Mouse (Mus musculus) stomach, embryonic 14.5 days (tissue): Measurements from ENCODE around the gene Tsen34. TPM values are rescaled to one million over a fixed set of nuclear protein-coding genes. Genes with fewer than 3 reads are reported as not detected.
"Not testable (repeated sequence)": the region's sequence is repeated elsewhere in the genome, so short reads cannot be mapped to it uniquely, and the experiment has no call there.

Experiments
- ATAC-seq: fragments of 200-750 bp; cut with Nextera tagmentation; 2 replicates; pipeline ENCODE4 v1.8.0; 2017; ENCODE audit warnings: low read depth, moderate TSS enrichment; ENCODE audit not compliant: insufficient number of reproducible peaks, insufficient read depth, low FRiP score
- H3K27ac ChIP-seq: fragments of 300-500 bp; sonication (generic); 2 replicates; pipeline ENCODE4 v1.5.1; 2014; ENCODE audit warnings: mild to moderate bottlenecking, low read length, moderate library complexity, mixed read lengths
- H3K27me3 ChIP-seq: fragments of 300-500 bp; sonication (generic); 2 replicates; pipeline ENCODE4 v1.6.1; 2014; ENCODE audit warnings: low read length, control low read depth, mixed read lengths; ENCODE audit not compliant: control insufficient read depth, insufficient read depth
- H3K36me3 ChIP-seq: fragments of 300-500 bp; sonication (generic); 2 replicates; pipeline ENCODE4 v1.6.1; 2014; ENCODE audit warnings: mild to moderate bottlenecking, control low read depth, low read length, moderate library complexity, mixed read lengths; ENCODE audit not compliant: control insufficient read depth, insufficient read depth
- H3K4me1 ChIP-seq: fragments of 300-500 bp; sonication (generic); 2 replicates; pipeline ENCODE4 v1.6.1; 2014; ENCODE audit warnings: low read length, control low read depth, mixed read lengths; ENCODE audit not compliant: control insufficient read depth, insufficient read depth
- H3K4me2 ChIP-seq: fragments of 300-500 bp; sonication (generic); replicated peaks from 2 replicates; pipeline ENCODE4 v1.6.1; 2014; ENCODE audit warnings: low read depth, low read length, control low read depth
- H3K4me3 ChIP-seq: fragments of 300-500 bp; sonication (generic); 2 replicates; pipeline ENCODE4 v1.5.1; 2014; ENCODE audit warnings: low read depth, low read length, control low read depth
- H3K9ac ChIP-seq: fragments of 300-500 bp; sonication (generic); replicated peaks from 2 replicates; pipeline ENCODE4 v1.6.1; 2014; ENCODE audit warnings: low read depth, mild to moderate bottlenecking, control low read depth, low read length, moderate library complexity, mixed read lengths
- H3K9me3 ChIP-seq: fragments of 300-500 bp; sonication (generic); 2 replicates; pipeline ENCODE4 v1.6.1; 2016; ENCODE audit warnings: low read depth, low read length, control low read depth; ENCODE audit not compliant: control insufficient read depth
- WGBS: fragments of 180-500 bp; shearing (Covaris S2); extraction: QIAGEN DNeasy Blood & Tissue Kit; methylation state at CpG from one replicate; pipeline ENCODE4 v1.1.7; 2014; 5-methylcytosine and 5-hydroxymethylcytosine counted together
- microRNA-seq: library from miRNA; unstranded; fragments of <30 nt; microRNA quantifications from one replicate; pipeline ENCODE4, GENCODE M21; 2016
- polyA plus RNA-seq: library from polyadenylated mRNA; unstranded; fragments of >200 nt; fragmentation: Nextera tagmentation; extraction: Ambion mirVana; gene quantifications from 2 replicates; pipeline ENCODE4 v1.2.1, GENCODE M21; 2014

The Tsen34 gene
- polyA plus RNA-seq, 1 experiment from 2014 or later = 240 TPM

GRCm38 (mm10) chr7:3725459-3725858 is 32.8 kb downstream of the Tsen34 start:
- H3K4me3 ChIP-seq, H3K9ac ChIP-seq, H3K27me3 ChIP-seq, H3K4me2 ChIP-seq, H3K36me3 ChIP-seq, H3K9me3 ChIP-seq, ATAC-seq, H3K27ac ChIP-seq, H3K4me1 ChIP-seq: not testable (repeated sequence)

- H3K4me1 ChIP-seq, H3K9me3 ChIP-seq, H3K4me2 ChIP-seq, H3K36me3 ChIP-seq, H3K9ac ChIP-seq, ATAC-seq, H3K4me3 ChIP-seq, H3K27me3 ChIP-seq, H3K27ac ChIP-seq: not testable (repeated sequence)
- WGBS = no CpG with 5 or more reads among the region's 1 CpGs
Observed at GRCm38 (mm10) chr7:3732675-3733074, 40.0 kb downstream of the Tsen34 start.

Small RNA genes within 50 kb of the gene (microRNA-seq; reads per million reads assigned to microRNA genes)
- 2.3 reads per million for gene Mir3572

Other genes starting within 250 kb of the Tsen34 start
- 0.20 TPM in 1 of 2 replicates, not detected in the other for gene Tarm1, start 190.2 kb upstream of the Tsen34 start, polyA plus RNA-seq
- 0.41 TPM in 1 of 2 replicates, not detected in the other for gene Oscar, start 76.7 kb upstream of the Tsen34 start, polyA plus RNA-seq
- 517 and 630 TPM in 2 replicates for gene Ndufa3, start 75.5 kb upstream of the Tsen34 start, polyA plus RNA-seq
- 22.3 and 22.4 TPM in 2 replicates for gene Tfpt, start 62.9 kb upstream of the Tsen34 start, polyA plus RNA-seq
- gene Prpf31, start 62.9 kb upstream of the Tsen34 start, polyA plus RNA-seq = 85.3 and 94.4 TPM in 2 replicates
- gene Cnot3, start 47.6 kb upstream of the Tsen34 start, polyA plus RNA-seq = 58.3 and 59.5 TPM in 2 replicates
- gene Leng1, start 27.0 kb upstream of the Tsen34 start, polyA plus RNA-seq = 14.0 and 14.1 TPM in 2 replicates
- 61.8 and 67.3 TPM in 2 replicates for gene Tmc4, start 15.3 kb upstream of the Tsen34 start, polyA plus RNA-seq
- 36.8 and 40.4 TPM in 2 replicates for gene Mboat7, start 660 bp downstream of the Tsen34 start, polyA plus RNA-seq
- 1,552 and 1,583 TPM in 2 replicates for gene Rps9, start 11.1 kb downstream of the Tsen34 start, polyA plus RNA-seq
- 0.80 and 1.2 TPM in 2 replicates for gene Pirb, start 27.5 kb downstream of the Tsen34 start, polyA plus RNA-seq
- not detected in 2 replicates for gene Gm15448, start 132.8 kb downstream of the Tsen34 start, polyA plus RNA-seq
- 0.14 TPM in 1 of 2 replicates, not detected in the other for gene Pira2, start 152.2 kb downstream of the Tsen34 start, polyA plus RNA-seq
- gene Gm14548, start 205.3 kb downstream of the Tsen34 start, polyA plus RNA-seq = not detected in 2 replicates
- gene Lilra6, start 222.6 kb downstream of the Tsen34 start, polyA plus RNA-seq = not detected in 2 replicates